Mouse (Mus musculus): ENCODE measurements at regions not wholly inside any gene's neighbourhood (a gene's known extent, or its start where the extent isn't known, plus 50 kb on each side); places are given as distances from the start of the nearest gene placed in this dataset.

DNA sequence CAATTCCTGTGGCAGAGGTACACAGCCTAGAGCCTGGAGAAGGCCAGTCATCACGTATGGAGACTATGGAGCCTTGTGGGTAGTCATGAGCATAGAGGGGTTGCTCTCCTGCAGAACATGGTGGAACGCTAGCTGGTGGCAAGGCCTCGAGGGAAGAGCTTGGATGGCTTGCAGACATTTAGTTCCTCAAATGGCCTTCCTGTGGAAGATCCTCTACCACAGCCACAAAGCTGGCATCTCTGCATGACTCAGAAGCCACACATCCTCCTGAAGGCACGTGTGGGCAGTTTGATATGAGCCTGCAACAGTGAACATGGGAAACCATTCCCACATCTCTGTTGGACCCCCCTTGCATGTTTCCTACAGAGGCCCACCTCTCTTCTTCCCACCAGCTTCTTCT is 547.9 kb upstream of the Lrrc6 start:
- Histone ChIP-seq H3K4me1 (ENCODE audit: control insufficient read depth, insufficient read depth, low read length) (peaks cover 41% of the 10 kb centered on the region), H3K27ac (ENCODE audit: insufficient read depth, low read depth, low read length) (peak overlapping the region; percentile 82), H3K4me3 (ENCODE audit: insufficient read depth, low read length) (no peak overlapping the region)
- TF ChIP-seq POLR2A (IDR thresholded peaks at IDR 0.05; ENCODE audit: borderline replicate concordance, low read depth, low read length) (no peak), CTCF (IDR thresholded peaks at IDR 0.05; ENCODE audit: low read depth, low read length) (no peak)

DNA sequence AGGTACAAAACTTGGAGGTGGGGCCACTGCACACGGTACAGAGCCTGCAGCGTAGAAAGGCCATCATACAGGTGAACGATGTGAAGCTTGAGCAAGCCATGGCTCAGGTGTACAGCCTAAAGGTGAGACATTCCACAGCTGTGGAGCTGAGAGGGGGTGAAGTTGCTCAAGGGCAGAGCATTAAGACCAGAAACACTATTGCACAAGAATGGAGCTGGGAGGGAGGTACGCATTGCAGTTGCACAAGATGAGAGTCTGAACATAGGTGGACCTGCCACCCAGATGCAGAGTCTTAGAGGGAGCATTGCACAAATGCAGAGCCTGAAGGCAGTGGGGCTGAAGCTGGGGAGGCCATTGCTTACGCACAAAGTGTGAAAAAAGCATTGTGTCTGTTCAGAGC is 547.4 kb upstream of the Lrrc6 start:
- peaks cover 41% of the 10 kb centered on the region for H3K4me1 ChIP-seq (ENCODE audit: control insufficient read depth, insufficient read depth, low read length)
- no peak overlapping the region for H3K4me3 ChIP-seq (ENCODE audit: insufficient read depth, low read length)
- TF ChIP-seq CTCF (IDR thresholded peaks at IDR 0.05; ENCODE audit: low read depth, low read length), result no peak
- TF ChIP-seq POLR2A (IDR thresholded peaks at IDR 0.05; ENCODE audit: borderline replicate concordance, low read depth, low read length), result no peak
- H3K27ac ChIP-seq (ENCODE audit: insufficient read depth, low read depth, low read length), result peak overlapping the region; percentile 82

GRCm38 (mm10) chr15:67045920-67046804 is 545.5 kb upstream of the Lrrc6 start:
- Histone ChIP-seq H3K4me3 (ENCODE audit: insufficient read depth, low read length) (no peak overlapping the region), H3K27ac (ENCODE audit: insufficient read depth, low read depth, low read length) (no peak overlapping the region), H3K4me1 (ENCODE audit: control insufficient read depth, insufficient read depth, low read length) (peaks cover 44% of the 10 kb centered on the region)
- no peak for TF ChIP-seq CTCF (IDR thresholded peaks at IDR 0.05; ENCODE audit: low read depth, low read length)
- TF ChIP-seq POLR2A (IDR thresholded peaks at IDR 0.05; ENCODE audit: borderline replicate concordance, low read depth, low read length), result no peak

- peaks cover 52% of the 10 kb centered on the region for H3K4me1 ChIP-seq (ENCODE audit: control insufficient read depth, insufficient read depth, low read length)
- TF ChIP-seq POLR2A (IDR thresholded peaks at IDR 0.05; ENCODE audit: borderline replicate concordance, low read depth, low read length), result no peak
- TF ChIP-seq CTCF (IDR thresholded peaks at IDR 0.05; ENCODE audit: low read depth, low read length), result no peak
- H3K4me3 ChIP-seq (ENCODE audit: insufficient read depth, low read length), result no peak overlapping the region
- H3K27ac ChIP-seq (ENCODE audit: insufficient read depth, low read depth, low read length), result no peak overlapping the region
These were observed 544.6 kb upstream of the Lrrc6 start for GRCm38 (mm10) chr15:67045329-67045728.

- no peak overlapping the region for H3K27ac ChIP-seq (ENCODE audit: insufficient read depth, low read depth, low read length)
These were observed 544.1 kb upstream of the Lrrc6 start for GRCm38 (mm10) chr15:67044806-67045205.

DNA sequence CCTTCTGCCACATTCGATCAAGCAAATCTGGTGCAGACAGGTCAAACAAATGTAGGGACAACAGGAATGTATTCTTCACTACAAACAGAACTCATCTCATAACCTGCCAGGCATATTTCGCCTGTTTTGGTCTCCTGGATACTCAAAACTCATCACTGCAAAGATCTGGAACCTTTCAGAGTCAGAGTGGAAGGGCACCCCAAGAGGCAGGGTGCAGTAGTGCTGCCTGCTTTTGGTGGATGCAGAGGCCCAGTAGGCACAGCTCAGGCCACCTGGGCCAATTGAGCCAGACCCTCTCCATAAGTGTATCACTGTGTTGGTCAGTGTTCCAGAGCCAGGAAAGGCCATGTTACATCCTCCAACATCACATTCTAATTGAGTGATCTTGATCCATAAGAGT is 541.4 kb upstream of the Lrrc6 start:
- TF ChIP-seq POLR2A (IDR thresholded peaks at IDR 0.05; ENCODE audit: borderline replicate concordance, low read depth, low read length) (no peak), CTCF (IDR thresholded peaks at IDR 0.05; ENCODE audit: low read depth, low read length) (no peak)
- H3K4me3 ChIP-seq (ENCODE audit: insufficient read depth, low read length), result no peak overlapping the region
- no peak overlapping the region for H3K27ac ChIP-seq (ENCODE audit: insufficient read depth, low read depth, low read length)
- peaks cover 56% of the 10 kb centered on the region for H3K4me1 ChIP-seq (ENCODE audit: control insufficient read depth, insufficient read depth, low read length)

More at GRCm38 (mm10) chr15:67044806-67045205, 544.1 kb upstream of the Lrrc6 start:
- H3K4me1 ChIP-seq (ENCODE audit: control insufficient read depth, insufficient read depth, low read length), result peaks cover 56% of the 10 kb centered on the region
- no peak overlapping the region for H3K4me3 ChIP-seq (ENCODE audit: insufficient read depth, low read length)
- TF ChIP-seq POLR2A (IDR thresholded peaks at IDR 0.05; ENCODE audit: borderline replicate concordance, low read depth, low read length) (no peak), CTCF (IDR thresholded peaks at IDR 0.05; ENCODE audit: low read depth, low read length) (no peak)

- peaks cover 51% of the 10 kb centered on the region for H3K4me1 ChIP-seq (ENCODE audit: control insufficient read depth, insufficient read depth, low read length)
- no peak for TF ChIP-seq POLR2A (IDR thresholded peaks at IDR 0.05; ENCODE audit: borderline replicate concordance, low read depth, low read length)
- TF ChIP-seq CTCF (IDR thresholded peaks at IDR 0.05; ENCODE audit: low read depth, low read length), result no peak
- no peak overlapping the region for H3K4me3 ChIP-seq (ENCODE audit: insufficient read depth, low read length)
- no peak overlapping the region for H3K27ac ChIP-seq (ENCODE audit: insufficient read depth, low read depth, low read length)
These were observed 539.5 kb upstream of the Lrrc6 start for GRCm38 (mm10) chr15:67040229-67040628.

DNA sequence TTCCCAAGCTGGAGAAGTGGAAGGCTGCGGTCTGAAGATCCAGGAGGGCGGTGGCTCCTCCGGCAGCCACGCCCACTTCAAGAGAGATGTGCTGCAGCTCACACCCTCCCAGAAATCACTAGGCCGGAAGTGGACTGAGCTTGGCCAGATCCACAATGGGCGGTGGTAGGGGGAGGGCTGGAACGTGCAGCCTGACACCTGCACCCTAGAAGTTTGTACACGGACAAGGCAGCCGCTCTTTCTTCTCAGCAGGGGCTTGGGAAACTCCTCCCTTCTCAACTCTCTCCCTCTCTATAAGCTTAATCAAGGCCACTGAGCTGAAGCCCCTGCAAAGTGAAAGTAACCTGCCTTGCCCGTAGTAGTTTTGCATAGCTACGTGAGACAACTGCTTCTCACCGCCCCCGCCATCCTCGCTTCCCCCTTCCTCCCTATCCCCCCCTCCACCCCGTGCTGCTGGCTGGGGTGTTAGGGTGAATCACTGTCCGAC is 538.8 kb upstream of the Lrrc6 start:
- Histone ChIP-seq H3K4me3 (ENCODE audit: insufficient read depth, low read length) (peak overlapping the region; percentile 62), H3K27ac (ENCODE audit: insufficient read depth, low read depth, low read length) (peak overlapping the region; percentile 58), H3K4me1 (ENCODE audit: control insufficient read depth, insufficient read depth, low read length) (peaks cover 47% of the 10 kb centered on the region)
- TF ChIP-seq CTCF (IDR thresholded peaks at IDR 0.05; ENCODE audit: low read depth, low read length) (no peak), POLR2A (IDR thresholded peaks at IDR 0.05; ENCODE audit: borderline replicate concordance, low read depth, low read length) (no peak; the same call in 1 of the 2 replicates)

GRCm38 (mm10) chr15:67037647-67038046 is 536.9 kb upstream of the Lrrc6 start:
- Histone ChIP-seq H3K4me1 (ENCODE audit: control insufficient read depth, insufficient read depth, low read length) (peaks cover 47% of the 10 kb centered on the region), H3K27ac (ENCODE audit: insufficient read depth, low read depth, low read length) (no peak overlapping the region), H3K4me3 (ENCODE audit: insufficient read depth, low read length) (no peak overlapping the region)
- no peak for TF ChIP-seq POLR2A (IDR thresholded peaks at IDR 0.05; ENCODE audit: borderline replicate concordance, low read depth, low read length)
- no peak for TF ChIP-seq CTCF (IDR thresholded peaks at IDR 0.05; ENCODE audit: low read depth, low read length)

DNA sequence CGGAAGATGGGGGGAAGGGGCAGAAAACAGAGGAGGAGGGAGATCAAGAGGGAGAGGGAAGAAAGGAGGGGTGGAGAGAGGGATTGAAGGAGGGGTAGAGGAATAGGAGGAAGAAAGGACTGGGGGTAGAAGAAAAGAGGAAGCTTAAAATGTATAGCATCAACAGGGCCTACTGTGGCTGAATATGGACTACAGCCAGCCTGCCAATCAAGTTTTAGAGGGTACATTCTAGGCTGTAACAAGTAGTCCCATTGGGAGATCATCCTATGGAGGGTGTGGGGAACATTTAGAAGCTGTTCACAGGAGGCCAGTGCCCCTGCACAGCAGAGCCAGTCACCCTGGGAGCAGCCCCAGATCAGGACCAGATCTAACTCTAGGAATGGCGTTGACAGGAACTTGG is 535.6 kb upstream of the Lrrc6 start:
- no peak overlapping the region for H3K4me3 ChIP-seq (ENCODE audit: insufficient read depth, low read length)
- no peak overlapping the region for H3K27ac ChIP-seq (ENCODE audit: insufficient read depth, low read depth, low read length)
- peaks cover 50% of the 10 kb centered on the region for H3K4me1 ChIP-seq (ENCODE audit: control insufficient read depth, insufficient read depth, low read length)
- TF ChIP-seq CTCF (IDR thresholded peaks at IDR 0.05; ENCODE audit: low read depth, low read length), result no peak
- no peak for TF ChIP-seq POLR2A (IDR thresholded peaks at IDR 0.05; ENCODE audit: borderline replicate concordance, low read depth, low read length)
